Mouse (Mus musculus): ENCODE results near the gene Zfp638. TPM values are rescaled to one million over a fixed set of nuclear protein-coding genes. Genes with fewer than 3 reads are reported as not detected.

The Zfp638 gene
- polyA plus RNA-seq, 1 experiment from 2014 or later: 16.7 TPM

- H3K4me1 ChIP-seq (replicated peaks): no peaks in the 10 kb centered on the region
- H3K27me3 ChIP-seq: no peaks in the 10 kb centered on the region
- no peak overlapping the region for H3K9ac ChIP-seq
- DNase-seq: no peak
- no peak overlapping the region for H3K4me3 ChIP-seq (replicated peaks)
- 47% methylated on average over 5 of the region's 5 CpGs for WGBS (ENCODE audit: insufficient replicate concordance)
- H3K4me2 ChIP-seq: no peak overlapping the region
- no peaks in the 10 kb centered on the region for H3K36me3 ChIP-seq
- no peaks in the 10 kb centered on the region for H3K9me3 ChIP-seq (replicated peaks)
- no peak for ATAC-seq (ENCODE audit: low read depth)
- H3K27ac ChIP-seq: no peak overlapping the region
Observed at GRCm38 (mm10) chr6:83891251-83891650, 24.3 kb downstream of the Zfp638 start.

GRCm38 (mm10) chr6:83891687-83892086 lies 24.8 kb downstream of the Zfp638 start:
- H3K27me3 ChIP-seq: no peaks in the 10 kb centered on the region

GRCm38 (mm10) chr6:83893086-83893485 lies 26.2 kb downstream of the Zfp638 start:
- Histone ChIP-seq H3K27me3 (no peaks in the 10 kb centered on the region), H3K9me3 (replicated peaks) (no peaks in the 10 kb centered on the region), H3K4me3 (replicated peaks) (no peak overlapping the region), H3K4me1 (replicated peaks) (no peaks in the 10 kb centered on the region), H3K27ac (no peak overlapping the region), H3K9ac (no peak overlapping the region), H3K36me3 (no peaks in the 10 kb centered on the region), H3K4me2 (no peak overlapping the region)
- no peak for ATAC-seq (ENCODE audit: low read depth)
- no peak for DNase-seq
- 71% methylated on average over 1 of the region's 1 CpGs for WGBS (ENCODE audit: insufficient replicate concordance)

More at GRCm38 (mm10) chr6:83891687-83892086, 24.8 kb downstream of the Zfp638 start:
- no peak overlapping the region for H3K4me3 ChIP-seq (replicated peaks)
- no peak overlapping the region for H3K27ac ChIP-seq
- no peaks in the 10 kb centered on the region for H3K36me3 ChIP-seq
- no peaks in the 10 kb centered on the region for H3K9me3 ChIP-seq (replicated peaks)
- WGBS (ENCODE audit: insufficient replicate concordance): 62% methylated on average over 2 of the region's 2 CpGs
- DNase-seq: no peak
- H3K9ac ChIP-seq: no peak overlapping the region
- H3K4me1 ChIP-seq (replicated peaks): no peaks in the 10 kb centered on the region
- no peak for ATAC-seq (ENCODE audit: low read depth)
- no peak overlapping the region for H3K4me2 ChIP-seq

- H3K27me3 ChIP-seq: no peaks in the 10 kb centered on the region
- no peak overlapping the region for H3K27ac ChIP-seq
- ATAC-seq (ENCODE audit: low read depth) (no peak), DNase-seq (no peak)
- H3K36me3 ChIP-seq: no peaks in the 10 kb centered on the region
- H3K4me3 ChIP-seq (replicated peaks): no peak overlapping the region
- 81% methylated on average over 1 of the region's 1 CpGs for WGBS (ENCODE audit: insufficient replicate concordance)
- no peaks in the 10 kb centered on the region for H3K4me1 ChIP-seq (replicated peaks)
- no peak overlapping the region for H3K9ac ChIP-seq
- no peaks in the 10 kb centered on the region for H3K9me3 ChIP-seq (replicated peaks)
- no peak overlapping the region for H3K4me2 ChIP-seq
Observed at GRCm38 (mm10) chr6:83893584-83893983, 26.7 kb downstream of the Zfp638 start.

- no peak overlapping the region for H3K27ac ChIP-seq
- no peaks in the 10 kb centered on the region for H3K4me1 ChIP-seq (replicated peaks)
- no peak overlapping the region for H3K4me2 ChIP-seq
- WGBS (ENCODE audit: insufficient replicate concordance): 62% methylated on average over 4 of the region's 4 CpGs
- H3K9me3 ChIP-seq (replicated peaks): no peaks in the 10 kb centered on the region
- H3K4me3 ChIP-seq (replicated peaks): no peak overlapping the region
- no peak overlapping the region for H3K9ac ChIP-seq
- ATAC-seq (ENCODE audit: low read depth) (no peak), DNase-seq (no peak)
- H3K27me3 ChIP-seq: no peaks in the 10 kb centered on the region
- no peaks in the 10 kb centered on the region for H3K36me3 ChIP-seq
Observed at GRCm38 (mm10) chr6:83899142-83899541, 32.2 kb downstream of the Zfp638 start.

GRCm38 (mm10) chr6:83905276-83905675 lies 38.4 kb downstream of the Zfp638 start:
- no peaks in the 10 kb centered on the region for H3K4me1 ChIP-seq (replicated peaks)
- ATAC-seq (ENCODE audit: low read depth): no peak
- H3K27ac ChIP-seq: no peak overlapping the region
- DNase-seq: no peak
- 0 out of 2 replicates have a peak, but pooled peaks cover 3% of the 10 kb centered on the region for H3K27me3 ChIP-seq
- H3K4me2 ChIP-seq: no peak overlapping the region
- H3K36me3 ChIP-seq: no peaks in the 10 kb centered on the region
- no peak overlapping the region for H3K4me3 ChIP-seq (replicated peaks)
- no peaks in the 10 kb centered on the region for H3K9me3 ChIP-seq (replicated peaks)
- H3K9ac ChIP-seq: no peak overlapping the region
- 56% methylated on average over 1 of the region's 1 CpGs for WGBS (ENCODE audit: insufficient replicate concordance)

- Histone ChIP-seq H3K4me3 (replicated peaks) (no peak overlapping the region), H3K27me3 (0 out of 2 replicates have a peak, but pooled peaks cover 3% of the 10 kb centered on the region), H3K4me1 (replicated peaks) (no peaks in the 10 kb centered on the region), H3K9ac (no peak overlapping the region), H3K27ac (no peak overlapping the region), H3K4me2 (no peak overlapping the region), H3K36me3 (no peaks in the 10 kb centered on the region), H3K9me3 (replicated peaks) (no peaks in the 10 kb centered on the region)
- DNase-seq (no peak), ATAC-seq (ENCODE audit: low read depth) (no peak)
Observed at GRCm38 (mm10) chr6:83906659-83907058, 39.8 kb downstream of the Zfp638 start.

- no peak overlapping the region for H3K4me2 ChIP-seq
- 33% methylated on average over 4 of the region's 4 CpGs for WGBS (ENCODE audit: insufficient replicate concordance)
- no peak overlapping the region for H3K4me3 ChIP-seq (replicated peaks)
- no peak overlapping the region for H3K27ac ChIP-seq
- 0 out of 2 replicates have a peak, but pooled peaks cover 3% of the 10 kb centered on the region for H3K27me3 ChIP-seq
- no peaks in the 10 kb centered on the region for H3K9me3 ChIP-seq (replicated peaks)
- DNase-seq (no peak), ATAC-seq (ENCODE audit: low read depth) (no peak)
- no peaks in the 10 kb centered on the region for H3K36me3 ChIP-seq
- H3K4me1 ChIP-seq (replicated peaks): no peaks in the 10 kb centered on the region
- H3K9ac ChIP-seq: no peak overlapping the region
Observed at GRCm38 (mm10) chr6:83908386-83908785, 41.5 kb downstream of the Zfp638 start.

- Histone ChIP-seq H3K4me1 (replicated peaks) (peaks cover 8% of the 10 kb centered on the region), H3K9me3 (replicated peaks) (no peaks in the 10 kb centered on the region), H3K4me3 (replicated peaks) (peak overlapping the region; percentile 99), H3K9ac (no peak overlapping the region), H3K4me2 (0 out of 2 replicates have a peak overlapping the region, but pooled peaks have one; percentile 17), H3K36me3 (no peaks in the 10 kb centered on the region), H3K27me3 (no peaks in the 10 kb centered on the region), H3K27ac (no peak overlapping the region)
- ATAC-seq (ENCODE audit: low read depth) (peak; percentile 2; the same call in 1 of the 2 replicates), DNase-seq (no peak)
- WGBS (ENCODE audit: insufficient replicate concordance): 24% methylated on average over 4 of the region's 4 CpGs
Observed at GRCm38 (mm10) chr6:83913710-83914109, 46.8 kb downstream of the Zfp638 start.

- H3K9me3 ChIP-seq (replicated peaks): no peaks in the 10 kb centered on the region
- under 1% methylated on average over 49 of the region's 50 CpGs for WGBS (ENCODE audit: insufficient replicate concordance)
Observed at GRCm38 (mm10) chr6:83914183-83914719, 47.3 kb downstream of the Zfp638 start.

GRCm38 (mm10) chr6:83914720-83915271 lies 47.9 kb downstream of the Zfp638 start:
- Histone ChIP-seq H3K4me2 (peak overlapping the region; percentile 80), H3K9me3 (replicated peaks) (no peaks in the 10 kb centered on the region), H3K4me3 (replicated peaks) (peak overlapping the region; percentile 99), H3K36me3 (no peaks in the 10 kb centered on the region), H3K27ac (peak overlapping the region; percentile 84), H3K4me1 (replicated peaks) (peaks cover 8% of the 10 kb centered on the region), H3K9ac (peak overlapping the region; percentile 97), H3K27me3 (no peaks in the 10 kb centered on the region)
- WGBS (ENCODE audit: insufficient replicate concordance): under 1% methylated on average over 40 of the region's 40 CpGs
- ATAC-seq (ENCODE audit: low read depth): no peak
- no peak for DNase-seq

More at GRCm38 (mm10) chr6:83914183-83914719, 47.3 kb downstream of the Zfp638 start:
- Histone ChIP-seq H3K27ac (peak overlapping the region; percentile 84), H3K4me1 (replicated peaks) (peaks cover 8% of the 10 kb centered on the region), H3K27me3 (no peaks in the 10 kb centered on the region), H3K9ac (peak overlapping the region; percentile 97), H3K4me3 (replicated peaks) (peak overlapping the region; percentile 99), H3K4me2 (peak overlapping the region; percentile 80), H3K36me3 (no peaks in the 10 kb centered on the region)
- peak; percentile 96 for DNase-seq
- peak; percentile 96 for ATAC-seq (ENCODE audit: low read depth)

- no peak overlapping the region for H3K9ac ChIP-seq
- H3K4me2 ChIP-seq: no peak overlapping the region
- no peaks in the 10 kb centered on the region for H3K9me3 ChIP-seq (replicated peaks)
- H3K4me3 ChIP-seq (replicated peaks): no peak overlapping the region
- peaks cover 17% of the 10 kb centered on the region for H3K36me3 ChIP-seq
- WGBS (ENCODE audit: insufficient replicate concordance): 61% methylated on average over 1 of the region's 1 CpGs
- DNase-seq: peak; percentile 7
- H3K27me3 ChIP-seq: no peaks in the 10 kb centered on the region
- ATAC-seq (ENCODE audit: low read depth): no peak
- no peak overlapping the region for H3K27ac ChIP-seq
- H3K4me1 ChIP-seq (replicated peaks): 0 out of 2 replicates have a peak, but pooled peaks cover 3% of the 10 kb centered on the region
Observed at GRCm38 (mm10) chr6:83927418-83927817, 60.5 kb downstream of the Zfp638 start.
